Mouse (Mus musculus) myocyte (in vitro differentiated cells): ENCODE data around the gene Aqp2. TPM values are rescaled to one million over a fixed set of nuclear protein-coding genes. Genes with fewer than 3 reads are reported as not detected.

Source experiments
- H3K27me3 ChIP-seq: one replicate; pipeline ENCODE4 v1.6.1; 2011; ENCODE audit not compliant: control insufficient read depth, insufficient read depth, insufficient read length
- H3K36me3 ChIP-seq: one replicate; pipeline ENCODE4 v1.6.1; 2011; ENCODE audit not compliant: control insufficient read depth, insufficient read depth
- H3K4me2 ChIP-seq: one replicate; pipeline ENCODE4 v1.6.1; 2011; ENCODE audit warnings: low read depth, control low read depth
- H3K4me3 ChIP-seq: one replicate; pipeline ENCODE4 v1.5.1; 2011; ENCODE audit warnings: mild to moderate bottlenecking, control low read depth, moderate library complexity
- H3K79me2 ChIP-seq: one replicate; pipeline ENCODE4 v1.6.1; 2011; ENCODE audit not compliant: control insufficient read depth, insufficient read depth
- H3ac ChIP-seq: one replicate; pipeline ENCODE4 v1.6.1; 2011; ENCODE audit not compliant: control insufficient read depth, insufficient read length
- CEBPB ChIP-seq: IDR thresholded peaks from 2 replicates; pipeline ENCODE4 v1.6.1; 2011; ENCODE audit warnings: mild to moderate bottlenecking, moderate library complexity; ENCODE audit not compliant: poor library complexity, insufficient read depth, severe bottlenecking
- E2F4 ChIP-seq: IDR thresholded peaks from one replicate; pipeline ENCODE4 v1.6.1; 2011; ENCODE audit warnings: mild to moderate bottlenecking, control low read depth, moderate library complexity; ENCODE audit not compliant: insufficient read depth
- MAX ChIP-seq: IDR thresholded peaks from one replicate; pipeline ENCODE4 v1.6.1; 2011; ENCODE audit warnings: low read depth, mild to moderate bottlenecking, control low read depth
- MYOD1 ChIP-seq, 3 experiments: IDR thresholded peaks; one replicate each; pipeline ENCODE4 v1.6.1; 2011; ENCODE audit warnings: control low read depth in 2 of 3, low read depth in 2 of 3, mild to moderate bottlenecking in 2 of 3, moderate library complexity in 1 of 3; ENCODE audit not compliant: insufficient read length in 2 of 3, control insufficient read depth in 1 of 3
- MYOG ChIP-seq, 3 experiments: IDR thresholded peaks; one replicate each; pipeline ENCODE4 v1.6.1; 2011; ENCODE audit warnings: control low read depth in 2 of 3, low read depth in 2 of 3, mild to moderate bottlenecking in 2 of 3; ENCODE audit not compliant: insufficient read length in 2 of 3, control insufficient read depth in 1 of 3, insufficient read depth in 1 of 3
- POLR2A ChIP-seq: IDR thresholded peaks from one replicate; pipeline ENCODE4 v1.6.1; 2011; ENCODE audit warnings: low read depth, mild to moderate bottlenecking, control low read depth, moderate library complexity; ENCODE audit not compliant: insufficient read length
- POLR2AphosphoS2 ChIP-seq: IDR thresholded peaks from one replicate; pipeline ENCODE4 v1.6.1; 2011; ENCODE audit warnings: low read depth, control low read depth; ENCODE audit not compliant: insufficient read length
- REST ChIP-seq: IDR thresholded peaks from one replicate; pipeline ENCODE4 v1.6.1; 2011; ENCODE audit warnings: mild to moderate bottlenecking, control low read depth, moderate library complexity; ENCODE audit not compliant: insufficient read depth, insufficient read length
- SRF ChIP-seq: IDR thresholded peaks from one replicate; pipeline ENCODE4 v1.6.1; 2011; ENCODE audit warnings: low read depth; ENCODE audit not compliant: control insufficient read depth, insufficient read length
- TCF12 ChIP-seq: IDR thresholded peaks from one replicate; pipeline ENCODE4 v1.6.1; 2011; ENCODE audit warnings: mild to moderate bottlenecking, control low read depth; ENCODE audit not compliant: poor library complexity, insufficient read depth, severe bottlenecking
- TCF3 ChIP-seq: IDR thresholded peaks from one replicate; pipeline ENCODE4 v1.6.1; 2011; ENCODE audit warnings: low read depth, control low read depth; ENCODE audit not compliant: insufficient read length
- USF1 ChIP-seq: IDR thresholded peaks from one replicate; pipeline ENCODE4 v1.6.1; 2011; ENCODE audit warnings: low read depth, mild to moderate bottlenecking, control low read depth, moderate library complexity
- polyA plus RNA-seq: library from polyadenylated mRNA; unstranded; fragments of >200 nt; fragmentation: generic; extraction: Trizol; gene quantifications from one replicate; pipeline ENCODE4 v1.2.1, GENCODE M21; 2012; ENCODE audit warnings: missing spikeins

Aqp2 gene
- polyA plus RNA-seq, 1 experiment: 0.02 TPM

DNA sequence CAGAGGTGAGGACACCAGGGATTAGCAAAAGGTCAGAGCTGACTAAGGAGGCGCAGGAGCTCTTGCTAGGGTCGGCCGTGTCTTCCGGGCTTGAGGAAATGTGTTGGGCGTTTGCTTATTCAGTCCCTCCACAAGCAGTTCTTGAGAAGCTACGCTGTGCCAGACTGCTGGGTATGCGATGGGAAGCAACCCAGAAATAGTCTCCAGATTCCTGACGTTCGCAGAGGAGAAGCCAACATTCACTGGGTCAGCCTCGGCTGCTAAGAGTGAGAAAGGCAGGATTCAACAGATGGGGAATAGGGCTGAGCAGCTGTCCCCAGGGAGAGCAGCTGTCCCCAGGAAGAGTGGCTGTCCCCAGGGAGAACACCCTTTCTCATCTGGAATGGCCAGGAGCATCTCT is 9.7 kb upstream of the Aqp2 start:
- Histone ChIP-seq H3K4me3 (no peak overlapping the region), H3K4me2 (no peak overlapping the region), H3ac (no peak overlapping the region), H3K27me3 (no peaks in the 10 kb centered on the region), H3K79me2 (no peaks in the 10 kb centered on the region), H3K36me3 (no peaks in the 10 kb centered on the region)
- TF ChIP-seq TCF12: no peak
- TF ChIP-seq TCF3: peak; percentile 24
- no peak for TF ChIP-seq REST
- TF ChIP-seq MAX: no peak
- peak in 1 of 3 experiments; percentile 62 for TF ChIP-seq MYOD1 (IDR thresholded peaks at IDR 0.05; ENCODE audit: control insufficient read depth in 1 of 3, insufficient read length in 2 of 3, low read depth in 2 of 3)
- no peak for TF ChIP-seq SRF
- peak in 1 of 3 experiments; percentile 38 for TF ChIP-seq MYOG (IDR thresholded peaks at IDR 0.05; ENCODE audit: control insufficient read depth in 1 of 3, insufficient read depth in 1 of 3, insufficient read length in 2 of 3, low read depth in 2 of 3)
- no peak for TF ChIP-seq CEBPB
- TF ChIP-seq POLR2A: no peak
- TF ChIP-seq USF1: no peak
- TF ChIP-seq E2F4: no peak
- TF ChIP-seq POLR2AphosphoS2: no peak

DNA sequence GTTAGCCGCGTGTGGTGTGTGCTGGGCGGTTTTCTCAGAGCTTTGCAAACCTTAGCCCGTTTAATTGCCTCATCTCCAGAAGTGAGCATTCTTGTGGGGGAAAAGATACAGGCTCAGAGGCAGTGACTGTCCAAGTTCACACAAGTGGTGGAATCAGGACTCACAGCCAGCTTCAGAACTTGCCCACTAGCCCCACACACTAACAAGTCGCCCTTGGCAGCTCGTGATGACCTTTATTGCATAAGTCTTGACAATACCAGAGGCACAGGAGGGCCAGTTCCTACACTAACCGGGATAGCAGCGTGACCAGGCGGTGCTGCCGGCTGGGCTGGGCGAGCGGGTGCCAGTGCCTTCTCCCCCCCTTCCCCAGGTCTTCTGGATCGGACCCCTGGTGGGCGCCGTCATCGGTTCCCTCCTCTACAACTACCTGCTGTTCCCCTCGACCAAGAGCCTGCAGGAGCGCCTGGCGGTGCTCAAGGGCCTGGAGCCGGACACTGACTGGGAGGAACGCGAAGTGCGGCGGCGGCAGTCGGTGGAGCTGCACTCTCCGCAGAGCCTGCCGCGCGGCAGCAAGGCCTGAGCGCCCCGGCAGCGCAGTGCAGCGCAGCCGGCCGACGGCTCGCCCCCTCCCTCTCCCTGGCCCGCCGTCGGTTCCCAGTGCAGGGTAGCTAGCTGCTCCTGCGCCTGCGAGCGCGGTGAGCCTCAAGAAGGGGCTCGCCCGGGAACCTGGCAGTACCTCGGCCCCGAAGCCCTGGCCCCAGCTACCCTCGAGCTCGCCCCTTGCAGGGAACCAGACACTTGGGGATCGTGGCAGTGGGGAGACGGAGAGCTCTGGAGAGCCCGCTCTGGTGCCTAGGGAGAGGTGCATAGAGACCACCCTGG is 4.8 kb downstream of the Aqp2 start:
- no peaks in the 10 kb centered on the region for H3K79me2 ChIP-seq
- no peaks in the 10 kb centered on the region for H3K27me3 ChIP-seq
- peak overlapping the region; percentile 3 for H3K4me3 ChIP-seq

DNA sequence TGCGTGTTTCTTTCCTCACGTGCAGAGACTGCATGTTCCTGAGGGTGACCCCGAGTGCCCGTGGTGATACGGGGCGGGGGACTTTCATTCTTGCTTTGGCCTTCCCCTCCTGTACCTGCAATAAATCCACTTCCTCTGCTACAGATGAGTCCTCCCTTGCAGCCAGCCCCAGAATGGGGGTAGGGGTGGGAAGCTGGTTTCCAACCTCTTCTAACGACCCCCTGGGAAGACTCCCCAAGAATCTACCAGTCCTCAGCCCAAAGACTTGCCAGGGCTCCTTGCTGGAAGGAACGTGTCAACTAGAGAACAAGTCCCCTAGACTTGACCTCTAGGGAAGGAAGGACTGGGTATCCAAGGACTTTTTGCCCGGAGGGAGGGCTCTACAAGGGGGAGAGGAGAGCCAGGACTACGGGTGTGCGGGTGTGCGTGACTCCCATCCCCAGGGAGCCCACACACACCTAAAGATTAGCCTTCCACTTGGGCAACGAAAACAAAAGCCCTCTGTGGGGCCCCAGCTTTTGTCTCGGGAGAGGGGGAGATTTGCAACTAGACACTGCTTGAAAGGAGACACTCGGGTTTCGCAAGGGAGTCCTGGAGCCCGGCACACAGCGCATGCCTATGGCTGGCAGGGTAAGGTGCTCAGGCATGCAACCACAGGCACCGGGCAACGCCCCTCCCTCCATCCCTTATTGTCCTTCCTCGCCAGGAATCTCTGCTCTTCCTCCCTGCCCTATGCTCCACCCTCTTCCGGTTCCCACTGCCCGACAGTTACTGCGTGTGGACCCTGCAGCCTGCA is 5.8 kb downstream of the Aqp2 start:
- Histone ChIP-seq H3K4me3 (peak overlapping the region; percentile 3), H3K4me2 (peak overlapping the region; percentile 70), H3ac (no peak overlapping the region), H3K79me2 (no peaks in the 10 kb centered on the region), H3K27me3 (no peaks in the 10 kb centered on the region), H3K36me3 (no peaks in the 10 kb centered on the region)
- TF ChIP-seq MYOD1 (IDR thresholded peaks at IDR 0.05; ENCODE audit: control insufficient read depth in 1 of 3, insufficient read length in 2 of 3, low read depth in 2 of 3): peak in 1 of 3 experiments; percentile 32
- TF ChIP-seq MAX: no peak
- peak; percentile 23 for TF ChIP-seq SRF
- TF ChIP-seq USF1: no peak
- peak; percentile 87 for TF ChIP-seq CEBPB
- peak; percentile 56 for TF ChIP-seq POLR2A
- TF ChIP-seq POLR2AphosphoS2: no peak
- no peak for TF ChIP-seq REST
- no peak for TF ChIP-seq E2F4
- no peak for TF ChIP-seq TCF3
- TF ChIP-seq MYOG (IDR thresholded peaks at IDR 0.05; ENCODE audit: control insufficient read depth in 1 of 3, insufficient read depth in 1 of 3, insufficient read length in 2 of 3, low read depth in 2 of 3): peak in 1 of 3 experiments; percentile 28
- no peak for TF ChIP-seq TCF12

More for the DNA sequence above, 4.8 kb downstream of the Aqp2 start:
- TF ChIP-seq MAX (no peak), MYOG (IDR thresholded peaks at IDR 0.05; ENCODE audit: control insufficient read depth in 1 of 3, insufficient read depth in 1 of 3, insufficient read length in 2 of 3, low read depth in 2 of 3) (peak in 1 of 3 experiments; percentile 16), E2F4 (no peak), MYOD1 (IDR thresholded peaks at IDR 0.05; ENCODE audit: control insufficient read depth in 1 of 3, insufficient read length in 2 of 3, low read depth in 2 of 3) (no peak)
- peak overlapping the region; percentile 70 for H3K4me2 ChIP-seq
- H3ac ChIP-seq: no peak overlapping the region
- no peaks in the 10 kb centered on the region for H3K36me3 ChIP-seq

DNA sequence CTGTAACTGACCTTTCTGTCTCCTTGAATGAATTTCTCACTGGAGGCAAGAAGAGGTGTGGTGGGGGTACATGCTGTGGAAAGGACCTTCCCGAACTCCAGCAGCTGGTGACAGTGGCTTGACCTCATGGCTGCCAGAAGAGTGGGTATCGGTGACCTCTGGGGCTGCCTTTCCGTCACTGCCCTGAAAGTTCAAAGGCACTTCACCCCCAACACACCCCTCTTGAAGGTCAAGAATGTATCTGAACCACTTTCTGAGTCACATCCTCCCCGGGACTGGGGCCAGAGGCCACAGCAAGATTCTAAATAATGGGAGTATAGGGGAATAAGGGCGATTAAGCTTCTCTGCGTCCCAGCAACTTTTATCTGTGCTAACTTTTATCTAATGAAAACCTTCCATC is 6.9 kb downstream of the Aqp2 start:
- Histone ChIP-seq H3K79me2 (no peaks in the 10 kb centered on the region), H3K36me3 (no peaks in the 10 kb centered on the region), H3ac (no peak overlapping the region), H3K4me2 (peak overlapping the region; percentile 70), H3K4me3 (peak overlapping the region; percentile 3), H3K27me3 (no peaks in the 10 kb centered on the region)
- TF ChIP-seq MYOD1 (IDR thresholded peaks at IDR 0.05; ENCODE audit: control insufficient read depth in 1 of 3, insufficient read length in 2 of 3, low read depth in 2 of 3): peak in 1 of 3 experiments; percentile 44
- TF ChIP-seq MYOG (IDR thresholded peaks at IDR 0.05; ENCODE audit: control insufficient read depth in 1 of 3, insufficient read depth in 1 of 3, insufficient read length in 2 of 3, low read depth in 2 of 3): peak in 1 of 3 experiments; percentile 16
- no peak for TF ChIP-seq REST
- no peak for TF ChIP-seq MAX
- no peak for TF ChIP-seq E2F4
- no peak for TF ChIP-seq POLR2AphosphoS2
- TF ChIP-seq TCF12: no peak
- TF ChIP-seq SRF: no peak
